15 mouse cellular contexts compared by ENCODE assay signal in genomic region chr7:16315222-16315759, GRCm38 (mm10). TPM values are rescaled to one million over a fixed set of nuclear protein-coding genes. Genes with fewer than 3 reads are reported as not detected.
DNase-seq lines count a peak whose midpoint lies in the region; ATAC-seq and TF ChIP-seq lines count a peak whose summit lies in the region.
"Had no signal": no experiment of that assay in that cellular context is flagged by ENCODE, and none has a peak within 500 bp of the region (broad histone marks: within the 10 kb centered on the region; RNA-seq: fewer than 3 reads in every experiment).

No protein-coding gene starts in this region.

- H3K27ac ChIP-seq in cerebellum, adult 2 months (ENCODE audit: insufficient read depth, low read length): no peak overlapping the region
- H3K27ac ChIP-seq in liver, adult 2 months (replicated peaks; ENCODE audit: insufficient read depth, low read depth, low read length): peak overlapping the region; percentile 55
- H3K27ac ChIP-seq in liver, embryonic 16.5 days (ENCODE audit: low read length): 0 out of 2 replicates have a peak overlapping the region, but pooled peaks have one; percentile 7
- H3K27ac ChIP-seq: forebrain, embryonic 12.5 days had no signal

- TF ChIP-seq POLR2A in cerebellum, adult 2 months (IDR thresholded peaks at IDR 0.05; ENCODE audit: borderline replicate concordance, insufficient read depth, low read length): no peak
- TF ChIP-seq POLR2A in liver, adult 2 months (IDR thresholded peaks at IDR 0.05; ENCODE audit: extremely low read depth, insufficient read depth, low read length): no peak

- DNase-seq in cerebellum, adult 9-10 months: peak; percentile 41
- DNase-seq in cerebellum, adult 2 months: no peak
- DNase-seq in liver, adult 2 months (ENCODE audit: extremely low read depth, low read depth, low spot score): peak; percentile 72
- no peak for DNase-seq in liver
- peak; percentile 50 to 57 for DNase-seq in lung, postnatal 4 days
- no peak for DNase-seq in urinary bladder, postnatal 25 days (ENCODE audit: low spot score)
- no peak for DNase-seq in right cerebral cortex, postnatal 25 days
- DNase-seq: cerebellum, postnatal 10 days; midbrain, embryonic 14.5 days; spleen, adult 18-20 months had no signal

- H3K4me1 ChIP-seq in cerebellum, adult 2 months (ENCODE audit: control insufficient read depth, insufficient read depth, low read length): peaks cover 4% of the 10 kb centered on the region; the same call in 1 of the 2 replicates
- peaks cover 14% of the 10 kb centered on the region for H3K4me1 ChIP-seq in liver, adult 2 months (ENCODE audit: control insufficient read depth, insufficient read depth, low read length)
- peaks cover 50% of the 10 kb centered on the region for H3K4me1 ChIP-seq in liver, embryonic 16.5 days (ENCODE audit: control insufficient read depth, low read depth, low read length)

- H3K27me3 ChIP-seq in cerebellum, adult 2 months (ENCODE audit: control insufficient read depth, insufficient read depth, low read length): no peaks in the 10 kb centered on the region
- H3K27me3 ChIP-seq in liver, adult 2 months (ENCODE audit: control insufficient read depth, insufficient read depth, low read length): no peaks in the 10 kb centered on the region
- peaks cover 17% of the 10 kb centered on the region for H3K27me3 ChIP-seq in liver, embryonic 16.5 days (ENCODE audit: control insufficient read depth, insufficient read depth, low read depth, low read length)

- no peak overlapping the region for H3K4me2 ChIP-seq in liver, embryonic 16.5 days (ENCODE audit: low read depth, low read length)
- H3K4me2 ChIP-seq: embryonic facial prominence, embryonic 12.5 days had no signal

- 72% methylated on average over 4 of the region's 4 CpGs for WGBS in cerebellum, adult 2 months
- 24% methylated on average over 4 of the region's 4 CpGs for WGBS in liver, adult 2 months
- 50% methylated on average over 4 of the region's 4 CpGs for WGBS in liver, embryonic 16.5 days (ENCODE audit: insufficient replicate concordance)

- H3K9me3 ChIP-seq in liver, embryonic 16.5 days (replicated peaks; ENCODE audit: control insufficient read depth, low read length): no peaks in the 10 kb centered on the region
- H3K9me3 ChIP-seq: embryonic facial prominence, embryonic 12.5 days; forebrain, embryonic 12.5 days had no signal

- no peak overlapping the region for H3K4me3 ChIP-seq in cerebellum, adult 2 months (replicated peaks; ENCODE audit: insufficient read depth, low read depth, low read length)
- H3K4me3 ChIP-seq in liver, adult 2 months (ENCODE audit: insufficient read depth, low read depth, low read length): no peak overlapping the region
- no peak overlapping the region for H3K4me3 ChIP-seq in liver, embryonic 16.5 days (ENCODE audit: low read depth, low read length)

- peaks cover 3% of the 10 kb centered on the region; the same call in 1 of the 2 replicates for H3K36me3 ChIP-seq in liver, adult 2 months (ENCODE audit: control insufficient read depth, insufficient read depth, low read length)
- peaks cover 12% of the 10 kb centered on the region for H3K36me3 ChIP-seq in liver, embryonic 16.5 days (ENCODE audit: control insufficient read depth, insufficient read depth)
- H3K36me3 ChIP-seq: embryonic facial prominence, embryonic 12.5 days had no signal

- peaks cover 5% of the 10 kb centered on the region; the same call in 1 of the 2 replicates for H3K79me2 ChIP-seq in liver, adult 2 months (ENCODE audit: control insufficient read depth, insufficient read depth, low read length)

- no peak overlapping the region; the same call in 1 of the 2 replicates for H3K9ac ChIP-seq in liver, adult 2 months (ENCODE audit: low read depth, low read length)
- H3K9ac ChIP-seq in liver, embryonic 16.5 days (ENCODE audit: low read depth, low read length): no peak overlapping the region
- H3K9ac ChIP-seq: embryonic facial prominence, embryonic 12.5 days; forebrain, embryonic 12.5 days had no signal

- no peak for ATAC-seq in liver, embryonic 16.5 days (ENCODE audit: low read depth)
- ATAC-seq: activated CD4-positive, CD25-positive, alpha-beta regulatory T cell, adult 4 months had no signal

- TF ChIP-seq CTCF in cerebellum, adult 2 months (IDR thresholded peaks at IDR 0.05; ENCODE audit: borderline replicate concordance, insufficient read depth, low read depth, low read length): no peak
- TF ChIP-seq CTCF in liver, adult 2 months (IDR thresholded peaks at IDR 0.05; ENCODE audit: low read depth, low read length): no peak

RNA-seq across cellular contexts. Expression of gene Bbc3, which starts 7.1 kb away (rescaled TPM):
- polyA plus RNA-seq in cerebellum, adult 2 months (2012; rRNA removed): 17.0 and 20.3 TPM in 2 replicates
- total RNA-seq in liver, adult 2 months (2014; rRNA removed): 6.0 and 7.2 TPM in 2 replicates
- 15.2 and 27.9 TPM in 2 replicates for polyA plus RNA-seq in liver, adult 2 months (2012; rRNA removed)
- polyA plus RNA-seq in liver, embryonic 16.5 days (2015; fragmentation: Nextera tagmentation; extraction: Ambion mirVana): 3.0 and 4.1 TPM in 2 replicates

RNA-seq across cellular contexts. Expression of gene Ccdc9, which starts 28.7 kb away (rescaled TPM):
- 81.1 and 91.1 TPM in 2 replicates for polyA plus RNA-seq in cerebellum, adult 2 months (2012; rRNA removed)
- total RNA-seq in liver, adult 2 months (2014; rRNA removed): 14.4 and 20.7 TPM in 2 replicates
- 10.7 and 16.2 TPM in 2 replicates for polyA plus RNA-seq in liver, adult 2 months (2012; rRNA removed)
- polyA plus RNA-seq in liver, embryonic 16.5 days (2015; fragmentation: Nextera tagmentation; extraction: Ambion mirVana): 9.0 and 10.9 TPM in 2 replicates

RNA-seq across cellular contexts. Expression of gene Inafm1, which starts 41.9 kb away (rescaled TPM):
- 60.1 and 61.1 TPM in 2 replicates for polyA plus RNA-seq in cerebellum, adult 2 months (2012; rRNA removed)
- total RNA-seq in liver, adult 2 months (2014; rRNA removed): 1.9 and 2.8 TPM in 2 replicates
- 8.0 and 8.8 TPM in 2 replicates for polyA plus RNA-seq in liver, adult 2 months (2012; rRNA removed)
- polyA plus RNA-seq in liver, embryonic 16.5 days (2015; fragmentation: Nextera tagmentation; extraction: Ambion mirVana): 3.5 and 4.4 TPM in 2 replicates

RNA-seq across cellular contexts. Expression of gene C5ar1, which starts 56.0 kb away (rescaled TPM):
- 0.75 and 0.95 TPM in 2 replicates for polyA plus RNA-seq in cerebellum, adult 2 months (2012; rRNA removed)
- total RNA-seq in liver, adult 2 months (2014; rRNA removed): 0.46 and 0.47 TPM in 2 replicates
- polyA plus RNA-seq in liver, adult 2 months (2012; rRNA removed): 0.88 and 1.3 TPM in 2 replicates
- 4.0 and 4.6 TPM in 2 replicates for polyA plus RNA-seq in liver, embryonic 16.5 days (2015; fragmentation: Nextera tagmentation; extraction: Ambion mirVana)
- total RNA-seq: MEL had no signal
- polyA plus RNA-seq: activated CD4-positive, CD25-positive, alpha-beta regulatory T cell, adult 4 months had no signal

Comparison
In these comparisons a context has a peak if more than half of its experiments do, and no peak if none do; other contexts are left out.
1. DNase-seq: peak in cerebellum, adult 9-10 months (single experiment), liver, adult 2 months (single experiment) and lung, postnatal 4 days (2 of 2); none in cerebellum, adult 2 months (0 of 2), liver (single experiment), urinary bladder, postnatal 25 days (single experiment) and right cerebral cortex, postnatal 25 days (single experiment).